Mouse (Mus musculus) cerebellum, adult 18-20 months (tissue): Measurements from ENCODE around the gene Adgb.
"Not testable (repeated sequence)": the region's sequence is repeated elsewhere in the genome, so short reads cannot be mapped to it uniquely, and the experiment has no call there.

Experiments
- DNase-seq, 2 experiments: peaks; one replicate each; pipeline ENCODE4 v3.0.0; 2021

The Adgb gene

GRCm38 (mm10) chr10:10471961-10472610, at the start of gene Adgb:
TSS of gene Adgb (minus strand) at chr10:10472326.
- DNase-seq, result peak; percentile 52 to 59

DNA sequence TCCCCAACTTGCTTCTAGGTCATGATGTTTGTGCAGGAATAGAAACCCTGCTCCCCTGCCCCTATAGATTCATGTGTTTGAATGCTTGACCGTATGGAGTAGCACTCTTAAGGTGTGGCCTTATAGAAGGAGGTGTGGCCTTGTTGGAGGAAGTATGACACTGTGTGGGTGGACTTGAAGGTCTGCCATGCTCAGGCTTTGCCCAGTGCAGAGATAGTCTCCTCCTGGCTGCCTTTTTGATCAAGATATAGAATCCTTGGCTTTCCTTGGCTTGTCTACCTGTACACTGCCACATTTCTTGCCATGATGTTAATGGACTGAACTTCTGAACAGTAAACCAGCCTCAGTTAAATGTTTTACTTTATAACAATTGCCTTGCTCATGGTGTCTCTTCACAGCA, 8.0 kb upstream of the Adgb start:
- no peak for DNase-seq

DNA sequence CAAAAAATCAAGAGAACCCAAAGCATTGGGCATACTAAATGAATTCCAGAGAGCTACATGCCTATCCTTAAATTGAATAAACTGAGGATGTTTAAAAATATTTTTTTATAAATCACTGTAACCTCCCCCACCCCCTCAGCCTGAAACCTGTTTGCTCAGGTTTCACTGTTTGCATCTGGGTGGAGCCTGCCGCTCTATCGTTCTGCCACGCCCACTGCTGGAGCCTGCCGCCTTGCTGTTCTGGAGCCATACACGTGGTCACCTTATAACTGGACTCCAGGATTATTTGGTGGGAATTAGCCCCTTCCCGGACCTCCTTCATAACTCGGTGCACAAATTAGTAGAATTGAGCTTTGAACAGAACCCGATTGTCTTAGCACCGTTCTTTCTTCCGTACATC, 5.3 kb upstream of the Adgb start:
- DNase-seq, result not testable (repeated sequence)

- DNase-seq, result no peak
These were observed 4.8 kb upstream of the Adgb start for GRCm38 (mm10) chr10:10476956-10477355.

- DNase-seq, result no peak
These were observed 4.4 kb upstream of the Adgb start for GRCm38 (mm10) chr10:10476549-10476948.

GRCm38 (mm10) chr10:10468699-10469547, 3.2 kb downstream of the Adgb start:
- peak; percentile 10 to 13 for DNase-seq

DNA sequence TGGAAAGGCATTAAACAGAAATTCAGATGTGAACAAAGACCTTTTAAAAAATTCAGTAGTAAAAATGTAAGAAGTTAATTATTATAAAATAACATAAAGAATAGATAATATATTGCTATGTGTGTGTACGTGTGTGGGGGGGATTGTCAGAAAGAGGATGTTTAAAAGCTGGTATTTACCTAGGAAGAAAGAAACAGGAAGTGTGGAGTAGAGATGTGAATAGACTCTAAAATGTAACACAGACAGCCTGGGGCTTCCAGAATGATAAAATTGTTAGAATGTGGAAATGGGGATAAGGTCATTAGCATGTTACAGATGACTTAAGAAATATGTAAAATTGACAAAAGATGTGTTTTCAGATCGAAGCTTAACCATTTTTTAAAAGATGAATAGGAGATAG, 12.0 kb downstream of the Adgb start:
- no peak for DNase-seq

DNA sequence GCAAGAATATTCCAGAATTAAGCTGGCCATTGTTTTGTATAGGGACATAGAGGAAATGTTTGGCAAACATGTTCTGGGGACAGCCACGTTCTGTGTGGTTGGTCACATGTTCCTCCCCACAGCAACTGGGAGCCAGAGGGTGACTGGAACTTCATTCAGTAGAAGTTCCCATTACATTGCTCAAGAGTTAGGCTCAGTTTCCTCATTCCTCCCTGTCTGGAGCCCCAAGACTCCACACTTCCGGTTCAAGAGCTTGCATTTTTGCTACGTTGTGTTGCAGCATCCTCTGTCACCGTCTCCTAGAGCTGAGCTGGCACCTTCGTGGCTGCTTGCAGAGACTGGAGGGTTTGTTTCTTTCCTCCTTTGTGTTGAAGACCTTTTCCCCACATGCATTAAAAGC, 15.1 kb downstream of the Adgb start:
- DNase-seq, result no peak

DNA sequence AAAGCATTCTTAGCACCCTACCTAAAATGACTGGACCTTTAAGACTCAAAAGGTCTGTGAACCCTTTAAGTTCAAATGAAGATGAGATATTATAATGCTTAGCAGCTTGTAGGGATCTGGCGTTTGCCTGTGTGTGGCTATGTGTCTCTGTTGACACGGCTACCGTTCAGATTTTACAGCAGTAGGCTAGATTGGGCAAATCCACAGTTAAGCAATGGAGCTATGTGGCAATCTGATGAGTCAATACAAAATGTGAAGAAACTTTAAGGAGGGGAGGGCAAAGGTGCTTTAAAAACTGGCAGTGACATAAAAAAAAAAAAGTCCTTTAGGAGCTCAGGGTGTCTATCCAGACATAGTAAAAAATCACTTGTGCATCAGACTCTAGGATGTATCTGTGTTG, 23.1 kb downstream of the Adgb start:
- no peak for DNase-seq

DNA sequence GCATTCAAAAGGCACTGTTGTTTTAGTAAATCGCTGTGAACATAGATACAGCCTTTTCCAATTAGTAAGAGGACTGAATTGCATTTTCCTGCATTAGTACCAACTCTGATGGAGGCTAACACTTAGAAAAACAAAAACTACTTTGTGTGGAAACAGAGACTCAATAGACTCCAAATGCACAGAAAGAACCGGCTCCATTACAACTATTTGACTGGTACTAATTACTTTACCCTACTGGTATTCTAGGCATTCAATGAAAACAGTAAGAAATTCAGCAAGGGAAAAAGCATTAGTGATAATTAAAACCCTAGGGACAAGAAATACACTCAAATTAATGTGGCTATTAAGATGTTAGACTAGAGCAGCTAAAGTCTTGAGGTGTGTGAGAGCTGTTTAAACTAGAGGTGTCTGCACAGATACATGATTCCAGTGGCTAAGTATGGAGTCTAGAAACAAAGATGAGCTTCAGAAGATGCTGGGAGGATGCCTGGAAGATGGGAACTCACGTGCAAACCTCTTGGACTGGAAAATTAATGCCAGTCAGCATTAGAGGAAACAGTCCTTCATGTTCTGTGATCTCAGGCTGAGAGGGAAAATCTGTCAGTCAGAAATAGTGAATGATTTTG, 27.2 kb downstream of the Adgb start:
- DNase-seq, result no peak

GRCm38 (mm10) chr10:10443558-10443957, 28.6 kb downstream of the Adgb start:
- no peak for DNase-seq

GRCm38 (mm10) chr10:10435014-10435413, 37.1 kb downstream of the Adgb start:
- DNase-seq, result no peak

GRCm38 (mm10) chr10:10429635-10430034, 42.5 kb downstream of the Adgb start:
- no peak for DNase-seq

GRCm38 (mm10) chr10:10429032-10429431, 43.1 kb downstream of the Adgb start:
- DNase-seq, result no peak

GRCm38 (mm10) chr10:10424383-10424782, 47.7 kb downstream of the Adgb start:
- no peak for DNase-seq

DNA sequence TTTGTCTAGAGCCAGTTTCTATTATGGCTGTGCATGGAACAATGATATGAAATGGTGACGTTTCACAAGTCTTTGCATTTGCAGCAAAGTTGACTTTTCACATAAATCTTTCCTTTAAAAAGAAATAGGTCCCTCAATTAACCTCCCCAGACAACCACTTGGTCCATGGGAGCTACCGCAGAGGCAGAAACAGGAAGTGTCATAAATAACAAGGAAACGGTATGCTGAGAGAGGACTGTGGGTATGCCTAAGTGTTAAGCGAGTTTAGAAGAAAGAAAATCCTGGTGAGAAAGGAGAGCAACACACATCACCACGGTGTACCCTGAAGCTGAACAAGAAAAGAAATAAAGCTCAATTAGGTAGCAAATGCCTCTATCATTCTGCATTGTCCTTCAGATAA, 61.1 kb downstream of the Adgb start:
- DNase-seq, result no peak

DNA sequence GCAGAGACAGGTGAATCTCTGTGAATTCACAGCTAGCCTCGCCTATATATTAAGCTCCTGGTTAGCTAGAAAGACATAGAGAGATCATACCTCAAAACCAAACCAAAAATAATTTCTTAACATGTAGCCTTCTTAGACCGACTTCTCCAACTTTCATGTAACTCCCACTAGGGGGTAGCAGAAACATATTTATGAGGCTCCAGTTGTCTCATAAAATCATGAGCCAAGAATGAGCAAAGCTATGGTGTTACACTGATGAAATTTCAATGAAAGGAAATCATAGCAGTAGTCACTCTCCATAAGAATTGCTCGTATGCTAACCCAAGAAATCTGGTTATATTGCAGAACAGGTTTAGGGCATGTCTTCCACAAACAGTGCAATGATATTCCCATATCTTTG, 64.0 kb downstream of the Adgb start:
- peak; percentile 15 to 33 for DNase-seq

DNA sequence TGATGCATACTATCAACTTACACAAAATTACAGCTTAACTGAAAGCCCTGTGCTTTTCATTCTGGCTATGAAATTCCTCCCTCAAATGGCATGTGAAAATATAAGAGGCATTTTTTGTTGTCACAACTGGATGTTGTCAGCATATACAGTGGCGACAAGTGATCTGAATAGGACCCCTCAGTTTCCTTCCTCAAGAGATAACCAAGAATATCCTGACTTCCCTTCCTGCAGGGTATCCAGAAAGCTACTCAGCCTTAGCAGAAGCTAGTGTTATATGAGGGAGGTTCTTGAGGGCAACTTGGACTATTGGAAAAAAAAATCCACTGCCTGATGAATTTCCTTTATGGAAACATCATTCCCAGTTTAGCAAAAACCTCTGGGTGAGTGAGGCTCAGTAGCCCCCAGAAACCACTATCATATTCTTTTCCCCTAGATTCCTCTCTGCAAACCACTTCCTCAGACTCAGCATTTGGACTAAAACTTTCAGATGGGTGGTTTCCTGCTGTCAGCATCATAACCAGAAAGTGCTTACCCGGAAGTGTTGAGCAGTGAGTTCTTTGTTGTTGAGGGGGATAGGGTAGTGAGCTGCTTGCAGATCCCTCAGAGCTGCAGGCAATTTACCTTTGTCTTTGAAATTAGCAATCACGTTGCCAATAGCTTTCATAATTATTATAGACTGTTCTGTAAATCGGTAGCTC, 76.2 kb downstream of the Adgb start:
- DNase-seq, result no peak

GRCm38 (mm10) chr10:10374629-10375028, 97.5 kb downstream of the Adgb start:
- DNase-seq, result no peak

DNA sequence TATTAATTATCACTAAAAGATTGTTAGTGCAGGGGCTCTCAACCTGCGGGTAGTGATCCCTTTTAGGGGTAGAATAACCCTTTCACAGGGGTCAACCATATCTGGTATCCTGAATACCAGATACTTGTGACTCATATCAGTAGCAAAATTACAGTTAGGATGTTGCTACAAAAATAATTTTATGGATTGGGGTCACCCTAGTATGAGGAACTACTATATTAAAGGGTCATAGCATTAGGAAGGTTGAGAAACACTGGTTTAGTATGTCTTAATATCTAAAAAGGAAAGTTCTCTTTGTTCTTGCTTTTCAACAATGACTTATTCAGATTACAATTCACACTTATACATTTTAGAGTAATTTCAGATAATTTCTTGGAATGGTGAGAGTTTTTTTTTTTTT, 108.1 kb downstream of the Adgb start:
- no peak for DNase-seq

DNA sequence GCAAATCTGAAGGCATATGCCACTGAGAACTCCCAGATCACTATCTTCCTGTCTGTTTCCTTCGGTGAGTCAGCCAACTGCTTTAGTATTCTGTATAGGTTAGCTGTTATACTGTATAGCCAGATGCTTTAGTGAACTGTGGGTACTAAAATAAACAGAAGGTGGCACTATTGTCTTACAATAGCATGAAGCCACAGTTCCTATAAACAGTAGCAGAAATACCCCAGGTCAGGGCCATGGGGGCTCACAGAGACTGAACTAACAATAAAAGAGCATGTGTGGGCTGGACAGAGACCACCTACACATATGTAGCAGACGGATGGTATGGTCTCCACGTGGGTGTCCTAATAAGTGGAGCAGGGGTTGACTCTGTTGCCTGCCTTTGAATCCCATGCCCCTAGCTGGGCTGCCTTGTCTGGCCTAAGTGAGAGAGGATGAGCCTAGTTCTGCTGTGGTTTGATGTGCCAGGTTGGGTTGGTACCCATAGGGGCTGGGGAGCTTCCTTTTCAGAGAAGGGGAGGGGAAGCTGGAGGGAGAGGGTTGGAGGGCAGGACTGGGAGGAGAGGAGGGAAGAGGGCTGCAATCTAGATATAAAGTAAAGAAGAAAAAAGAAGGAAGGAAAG, 116.4 kb downstream of the Adgb start:
- DNase-seq, result peak; percentile 8 to 13

DNA sequence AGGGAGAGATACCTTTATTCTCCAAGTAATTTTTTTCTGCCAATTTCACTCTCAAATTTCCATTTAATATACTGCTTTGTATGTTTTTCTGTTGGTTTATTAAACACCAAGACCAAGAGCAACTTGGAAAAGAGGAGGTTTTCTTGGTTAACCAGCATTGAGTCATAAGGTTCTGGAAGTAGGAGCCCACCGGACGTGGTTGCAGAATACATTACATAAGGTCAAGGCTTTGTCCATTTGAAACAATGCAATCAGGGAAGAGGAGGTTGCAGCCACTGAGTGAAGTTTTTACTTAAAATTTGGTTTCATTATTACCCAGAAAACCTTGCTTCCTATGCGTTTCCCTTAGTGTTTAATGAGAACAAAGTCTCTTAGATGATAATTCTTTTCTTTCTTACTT, 119.9 kb downstream of the Adgb start:
- DNase-seq, result no peak

GRCm38 (mm10) chr10:10350550-10350949, 121.6 kb downstream of the Adgb start:
- no peak for DNase-seq
